In the genomic region with DNA sequence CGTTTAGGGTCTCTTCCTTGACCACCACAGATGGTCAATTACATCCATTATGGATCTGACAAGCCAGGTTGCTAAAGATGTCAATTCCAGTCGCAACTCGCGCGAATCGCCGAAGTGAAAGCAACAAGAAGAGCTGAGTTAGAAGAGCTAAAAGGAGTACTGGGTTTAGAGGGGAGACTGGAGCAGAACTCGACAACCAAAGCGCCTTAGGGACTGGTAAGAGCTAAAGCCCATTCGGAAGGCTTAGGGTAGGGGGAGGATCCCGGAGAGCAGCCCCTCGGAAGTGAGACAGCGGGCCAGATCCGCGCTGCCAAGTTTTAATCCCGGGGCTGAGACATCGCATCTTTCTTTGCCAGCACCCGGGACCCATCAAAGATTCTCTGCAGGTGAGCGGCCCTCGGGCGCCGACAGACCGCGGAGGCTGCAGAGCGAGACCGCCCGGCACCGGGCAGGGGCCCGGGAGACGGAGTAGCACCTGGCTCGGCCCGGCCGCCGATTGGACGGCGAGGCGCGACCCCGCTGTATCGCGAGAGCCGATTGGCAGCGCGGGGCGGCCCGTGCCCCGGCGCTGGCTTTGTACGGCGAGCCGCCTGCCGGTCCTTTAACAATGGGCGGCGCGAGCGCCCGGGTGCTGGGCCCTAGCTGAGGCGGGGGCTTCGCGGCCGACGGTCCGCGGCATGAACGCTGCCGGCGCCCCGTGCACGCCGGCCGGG, we compare ENCODE assay signal across 8 mouse cellular contexts. TPM values are rescaled to one million over a fixed set of nuclear protein-coding genes. Genes with fewer than 3 reads are reported as not detected.
A peak's percentile ranks its signal among the peaks of the same experiment; 100 is the strongest.
DNase-seq lines count a peak whose midpoint lies in the region; ATAC-seq and TF ChIP-seq lines count a peak whose summit lies in the region.

A gene (plus strand): TSS at position 577 of the 713 bp plus-strand sequence.

- 0 out of 2 replicates have a peak, but pooled peaks have one; percentile 10 for TF ChIP-seq CTCF in liver, postnatal 0 days (IDR thresholded peaks at IDR 0.05; ENCODE audit: low read depth)

- peak within 1 kb of the TSS; percentile 81 for H3K4me2 ChIP-seq in forebrain, embryonic 14.5 days (ENCODE audit: low read length)
- H3K4me2 ChIP-seq in liver, postnatal 0 days (ENCODE audit: low read depth, low read length): peak within 1 kb of the TSS; percentile 82
- H3K4me2 ChIP-seq in neural tube, embryonic 13.5 days: peak within 1 kb of the TSS; percentile 90

- WGBS in forebrain, embryonic 14.5 days: under 1% methylated on average over 57 of the region's 71 CpGs
- under 1% methylated on average over 64 of the region's 71 CpGs for WGBS in liver, postnatal 0 days (ENCODE audit: insufficient replicate concordance)
- under 1% methylated on average over 70 of the region's 71 CpGs for WGBS in neural tube, embryonic 13.5 days

- no peak for TF ChIP-seq EP300 in liver, postnatal 0 days (IDR thresholded peaks at IDR 0.05; ENCODE audit: low read depth)

- no peaks in the 10 kb centered on the region for H3K36me3 ChIP-seq in ES-E14 (ENCODE audit: control insufficient read depth, insufficient read depth, low read length, poor library complexity, severe bottlenecking)
- H3K36me3 ChIP-seq in forebrain, embryonic 14.5 days (ENCODE audit: control insufficient read depth, insufficient read depth, low read length): 0 out of 2 replicates have a peak, but pooled peaks cover 6% of the 10 kb centered on the region
- no peaks in the 10 kb centered on the region for H3K36me3 ChIP-seq in liver, postnatal 0 days (replicated peaks; ENCODE audit: insufficient read depth, low read length)
- H3K36me3 ChIP-seq in neural tube, embryonic 13.5 days: 0 out of 2 replicates have a peak, but pooled peaks cover 4% of the 10 kb centered on the region

- no peaks in the 10 kb centered on the region for H3K9me3 ChIP-seq in ES-E14 (ENCODE audit: control insufficient read depth, insufficient read depth, low read depth, low read length)
- H3K9me3 ChIP-seq in forebrain, embryonic 14.5 days (replicated peaks; ENCODE audit: control insufficient read depth, low read length): no peaks in the 10 kb centered on the region
- H3K9me3 ChIP-seq in liver, postnatal 0 days (ENCODE audit: low read length): no peaks in the 10 kb centered on the region
- H3K9me3 ChIP-seq in neural tube, embryonic 13.5 days: no peaks in the 10 kb centered on the region

- H3K4me3 ChIP-seq in ES-E14 (ENCODE audit: insufficient read depth in 1 of 2, low read depth in 1 of 2, low read length in 2 of 2, poor library complexity in 1 of 2, severe bottlenecking in 1 of 2): peak within 1 kb of the TSS; percentile 82 to 86
- peak within 1 kb of the TSS; percentile 97 for H3K4me3 ChIP-seq in forebrain, embryonic 14.5 days (ENCODE audit: low read depth, low read length)
- H3K4me3 ChIP-seq in liver, postnatal 0 days (ENCODE audit: low read depth, low read length): peak within 1 kb of the TSS; percentile 86
- peak within 1 kb of the TSS; percentile 78 for H3K4me3 ChIP-seq in neural tube, embryonic 13.5 days

- in situ Hi-C loops in ES-E14 (cut with MboI; ENCODE audit: low sequenced_read_pairs in 2 of 2, unreplicated experiment in 2 of 2): no loop called here

- peak; percentile 59 for DNase-seq in ES-E14 (ENCODE audit: low read depth, low spot score)
- DNase-seq in cerebellum, adult 11 months: peak; percentile 92
- DNase-seq in forebrain, embryonic 14.5 days (ENCODE audit: low spot score): peak; percentile 94
- peak; percentile 97 to 98 for DNase-seq in heart, postnatal 14 days
- DNase-seq in layer of hippocampus, adult 11-12 months (ENCODE audit: low spot score): peak; percentile 92
- peak; percentile 93 for DNase-seq in liver, postnatal 0 days
- peak; percentile 77 for DNase-seq in telencephalon, adult 2 months (ENCODE audit: low read depth, low spot score)

- no peak within 1 kb of the TSS for H3K27ac ChIP-seq in ES-E14 (ENCODE audit: insufficient read depth, low read depth, low read length, poor library complexity, severe bottlenecking)
- peak within 1 kb of the TSS; percentile 95 for H3K27ac ChIP-seq in forebrain, embryonic 14.5 days (ENCODE audit: low read depth, low read length)
- peak within 1 kb of the TSS; percentile 88 for H3K27ac ChIP-seq in liver, postnatal 0 days (ENCODE audit: low read depth)
- H3K27ac ChIP-seq in neural tube, embryonic 13.5 days (replicated peaks): peak within 1 kb of the TSS; percentile 97

- H3K9ac ChIP-seq in ES-E14 (ENCODE audit: insufficient read depth, low read depth, low read length, poor library complexity, severe bottlenecking): peak within 1 kb of the TSS; percentile 82
- H3K9ac ChIP-seq in forebrain, embryonic 14.5 days (ENCODE audit: low read length): peak within 1 kb of the TSS; percentile 99
- peak within 1 kb of the TSS; percentile 93 for H3K9ac ChIP-seq in liver, postnatal 0 days (replicated peaks)
- H3K9ac ChIP-seq in neural tube, embryonic 13.5 days: peak within 1 kb of the TSS; percentile 98

- ATAC-seq in forebrain, embryonic 14.5 days: peak; percentile 99
- peak; percentile 98 for ATAC-seq in liver, postnatal 0 days
- ATAC-seq in neural tube, embryonic 13.5 days (ENCODE audit: low read depth): peak; percentile 98

- no peaks in the 10 kb centered on the region for H3K27me3 ChIP-seq in forebrain, embryonic 14.5 days (replicated peaks; ENCODE audit: control insufficient read depth, insufficient read depth, low read length)
- no peaks in the 10 kb centered on the region for H3K27me3 ChIP-seq in liver, postnatal 0 days (ENCODE audit: insufficient read depth, low read length)
- no peaks in the 10 kb centered on the region for H3K27me3 ChIP-seq in neural tube, embryonic 13.5 days

- intact Hi-C loops in heart, postnatal 14 days (cut with DNase I): loop anchor here (10.0 kb wide), 1 partner anchor 246 kb away; a partner anchor contains a TSS

- H3K4me1 ChIP-seq in ES-E14 (ENCODE audit: control insufficient read depth in 2 of 2, insufficient read depth in 2 of 2, low read length in 2 of 2, poor library complexity in 1 of 2): no peaks in the 10 kb centered on the region; a peak in 1 of 4 replicates
- peaks cover 29% of the 10 kb centered on the region for H3K4me1 ChIP-seq in forebrain, embryonic 14.5 days (ENCODE audit: control insufficient read depth, insufficient read depth, low read length)
- H3K4me1 ChIP-seq in liver, postnatal 0 days (ENCODE audit: insufficient read depth): peaks cover 3% of the 10 kb centered on the region; the same call in 1 of the 2 replicates
- H3K4me1 ChIP-seq in neural tube, embryonic 13.5 days (replicated peaks): peaks cover 44% of the 10 kb centered on the region

TF ChIP-seq in ES-E14, 5 proteins besides CTCF, POLR2A, EP300 and RAD21:
- TF ChIP-seq ZC3H11A (IDR thresholded peaks at IDR 0.05; ENCODE audit: borderline replicate concordance, low read depth, low read length) (no peak), MAFK (IDR thresholded peaks at IDR 0.05; ENCODE audit: insufficient read depth, low read depth, low read length) (no peak), HCFC1 (IDR thresholded peaks at IDR 0.05; ENCODE audit: borderline replicate concordance, insufficient read depth, low read length) (no peak; the same call in 1 of the 2 replicates), CHD2 (IDR thresholded peaks at IDR 0.05; ENCODE audit: low read depth, low read length) (peak; percentile 94), ZNF384 (IDR thresholded peaks at IDR 0.05; ENCODE audit: low read depth, low read length) (no peak)

RNA-seq across cellular contexts. Expression of the gene that starts here (rescaled TPM):
- 5.9 and 6.7 TPM in 2 replicates for total RNA-seq in ES-E14 (2012; rRNA removed)
- 17.6 TPM in 2 replicates for polyA plus RNA-seq in forebrain, embryonic 14.5 days (2014; fragmentation: Nextera tagmentation; extraction: Ambion mirVana)
- 1 to 10 TPM; 6.8 to 7.1 TPM for total RNA-seq in heart, postnatal 14 days (2021)
- 2.5 and 2.9 TPM in 2 replicates for polyA plus RNA-seq in liver, postnatal 0 days (2015; fragmentation: Nextera tagmentation; extraction: Ambion mirVana)
- polyA plus RNA-seq in neural tube, embryonic 13.5 days (2015; fragmentation: Nextera tagmentation; extraction: Ambion mirVana): 20.4 and 22.9 TPM in 2 replicates
